Mouse (Mus musculus) fibroblast of lung, adult 2 months (primary cell): ENCODE data around the gene Tlnrd1.

Source experiments
- DNase-seq: peaks from one replicate; pipeline ENCODE4 v3.0.0-alpha.2; 2011; ENCODE audit warnings: low read depth

The Tlnrd1 gene

DNA sequence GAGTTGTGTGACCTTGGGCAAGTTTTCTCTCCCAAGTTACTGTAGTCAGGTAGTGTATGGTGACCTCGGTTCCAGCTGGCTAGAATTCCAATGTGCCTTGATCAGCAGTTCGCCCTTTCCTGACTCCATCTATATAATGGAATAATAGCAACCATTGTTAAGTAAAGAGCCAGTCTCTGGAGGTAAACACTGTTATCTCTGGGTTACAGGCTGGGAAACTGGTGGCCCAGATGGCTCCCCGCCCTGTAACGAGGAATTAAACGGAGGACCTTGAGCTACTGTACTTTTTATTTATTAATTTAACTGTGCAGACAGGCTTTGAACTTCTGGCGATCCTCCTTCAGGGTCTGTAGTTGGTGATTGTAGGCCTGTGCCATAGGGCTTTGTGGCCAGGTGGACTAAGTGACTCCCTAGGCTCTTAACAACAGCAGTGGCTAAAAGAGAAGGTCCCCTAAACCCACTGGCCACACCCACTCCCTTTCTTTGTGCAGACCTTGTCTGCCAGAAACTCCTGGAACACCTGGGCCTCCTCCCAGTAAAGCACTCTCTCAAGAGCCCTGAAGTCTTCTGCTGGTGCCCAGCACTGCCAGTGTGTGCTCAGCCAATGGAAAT lies 922 bp upstream of the Tlnrd1 start:
- no peak for DNase-seq

DNA sequence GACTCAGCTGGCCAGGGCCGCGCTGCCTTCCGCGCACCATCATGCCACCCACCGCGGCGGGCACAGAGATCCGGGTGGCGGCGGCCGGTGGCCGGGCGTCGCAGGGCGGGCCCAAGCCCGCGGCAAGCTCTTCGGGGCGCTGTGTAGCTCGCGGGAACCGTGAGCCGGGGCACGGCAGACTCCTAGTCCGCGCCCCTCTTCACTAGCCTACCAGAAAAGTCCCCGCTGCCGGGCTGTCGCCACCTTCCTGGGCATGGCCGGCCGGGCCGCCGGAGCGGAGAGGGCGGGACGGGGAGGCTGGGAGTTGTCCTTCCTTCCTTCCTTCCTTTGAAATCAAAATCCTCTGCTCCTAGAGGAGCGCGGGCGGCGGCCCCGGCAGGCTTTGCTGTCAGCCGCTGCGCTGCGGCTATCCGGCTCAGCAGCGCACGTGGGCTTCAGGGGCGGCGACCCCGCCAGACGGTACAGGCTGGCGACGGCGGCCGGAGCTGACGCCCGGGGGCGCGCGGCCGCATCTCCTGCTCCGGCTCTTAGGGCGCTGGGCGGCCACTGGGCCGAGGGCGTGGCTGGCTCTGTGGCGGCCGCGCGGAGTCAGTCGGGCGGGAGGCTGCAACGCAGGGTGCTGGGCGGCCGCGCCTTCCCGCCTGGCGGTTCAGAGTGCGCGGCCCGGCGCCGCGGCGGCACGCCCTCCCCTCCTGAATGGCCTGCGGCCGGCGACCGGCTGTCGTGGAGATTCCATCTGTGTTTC lies 657 bp downstream of the Tlnrd1 start:
- DNase-seq, result no peak

DNA sequence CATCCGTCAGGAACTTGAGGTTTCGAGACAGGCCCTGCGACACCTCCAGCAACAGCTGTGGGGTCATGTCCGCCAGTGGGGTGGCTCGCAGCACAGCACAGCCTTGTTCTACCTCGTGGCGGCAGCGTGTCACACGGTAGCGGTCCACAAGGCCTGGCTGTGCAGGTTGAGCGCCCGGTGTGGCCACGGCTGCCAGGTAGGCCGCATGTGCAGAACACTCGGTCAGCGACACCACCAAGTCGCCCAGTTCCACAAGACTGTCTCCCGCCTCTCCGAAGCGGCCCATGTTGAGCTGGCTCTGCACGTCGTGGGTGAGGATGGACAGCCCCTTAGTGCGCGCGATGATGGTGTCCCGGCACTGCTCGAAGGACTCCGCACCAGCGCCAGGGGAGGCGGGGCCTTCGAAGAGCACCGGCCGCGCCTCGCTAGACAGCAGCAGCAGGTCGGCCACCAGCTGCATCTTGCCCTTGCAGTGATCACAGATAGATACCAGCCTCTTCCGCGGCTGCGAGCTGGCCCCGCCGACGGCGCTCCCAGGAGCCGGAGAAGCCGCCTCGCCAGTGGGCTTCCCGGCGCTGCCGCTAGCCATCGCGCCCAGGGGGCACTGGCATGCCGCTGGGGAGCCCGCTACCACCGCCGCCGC lies 1.4 kb downstream of the Tlnrd1 start:
- no peak for DNase-seq

DNA sequence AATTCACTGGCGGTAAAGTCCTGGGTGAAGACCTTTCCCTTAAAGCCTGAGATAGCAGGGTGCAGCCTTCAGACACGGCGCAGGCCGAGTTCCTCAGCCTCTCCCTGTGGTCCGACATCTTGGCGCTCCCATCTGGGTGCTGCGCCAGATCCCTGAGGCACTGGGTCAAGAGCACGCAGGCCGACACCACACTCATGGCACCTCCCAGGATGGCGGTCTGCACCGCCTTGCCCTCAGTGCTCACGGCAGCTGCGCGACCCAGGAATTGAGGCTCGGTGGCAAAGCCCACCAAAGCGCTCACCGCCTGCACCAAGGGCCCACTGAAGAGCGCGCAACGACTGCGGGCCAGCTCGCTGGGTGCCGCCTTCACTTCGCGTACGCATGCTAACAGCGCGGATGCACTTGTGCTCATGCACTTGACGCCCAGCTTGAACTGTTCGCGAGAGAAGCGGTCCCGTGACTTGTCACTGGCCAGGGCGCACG lies 1.9 kb downstream of the Tlnrd1 start:
- DNase-seq, result no peak

DNA sequence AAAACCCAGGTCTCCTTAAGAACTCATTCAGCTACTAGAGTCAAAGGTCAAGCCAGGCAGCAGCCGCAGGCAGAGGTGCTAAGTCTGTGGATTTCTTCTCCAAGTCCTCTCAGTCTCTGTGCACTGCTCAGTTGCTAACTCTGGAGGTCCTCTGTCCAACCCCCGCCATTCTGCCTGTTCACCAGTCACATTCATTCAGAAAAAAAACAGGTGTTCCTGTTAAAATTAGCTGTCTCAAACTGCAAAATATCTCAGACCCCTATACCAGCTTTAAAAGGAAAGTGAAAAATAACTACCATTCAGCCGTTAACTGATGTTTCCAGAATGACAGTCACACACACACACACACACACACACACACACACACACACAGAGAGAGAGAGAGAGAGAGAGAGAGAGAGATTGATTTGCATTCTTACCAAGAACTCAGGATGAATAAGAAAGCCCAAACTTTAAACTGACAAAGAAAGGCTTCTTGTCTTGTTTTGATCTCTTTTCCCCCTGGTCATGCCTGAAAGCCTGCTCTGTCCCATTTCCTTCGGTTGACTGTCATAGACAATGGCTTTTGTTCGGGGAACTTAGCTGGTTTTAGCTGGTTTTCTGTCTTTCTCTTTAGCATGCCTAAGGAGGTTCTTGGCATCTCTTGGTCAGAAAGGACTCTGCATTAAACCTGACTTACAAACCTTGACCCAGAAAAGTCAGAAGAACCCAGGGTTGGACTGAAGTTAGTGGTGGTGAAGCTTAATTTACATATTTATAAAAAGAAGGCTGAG lies 5.2 kb downstream of the Tlnrd1 start:
- DNase-seq, result no peak

DNA sequence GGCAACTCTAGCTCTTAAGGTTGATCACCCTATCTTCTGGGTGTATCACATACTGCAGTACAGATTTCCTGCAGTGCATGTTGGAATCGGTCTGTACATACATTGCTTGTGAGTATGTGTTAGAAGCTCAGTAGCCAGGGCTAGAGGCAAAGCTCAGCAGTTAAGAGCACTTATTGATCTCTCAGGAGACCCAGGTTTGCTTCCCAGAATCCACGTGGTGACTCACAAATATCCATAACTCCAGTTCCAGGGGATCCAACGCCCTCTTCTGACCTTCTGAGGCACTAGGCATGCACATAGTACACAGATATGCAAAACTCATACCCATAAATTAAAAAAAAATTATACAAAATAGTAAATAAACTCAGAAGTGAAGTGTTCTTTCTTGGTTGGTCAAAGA lies 7.0 kb downstream of the Tlnrd1 start:
- no peak for DNase-seq

DNA sequence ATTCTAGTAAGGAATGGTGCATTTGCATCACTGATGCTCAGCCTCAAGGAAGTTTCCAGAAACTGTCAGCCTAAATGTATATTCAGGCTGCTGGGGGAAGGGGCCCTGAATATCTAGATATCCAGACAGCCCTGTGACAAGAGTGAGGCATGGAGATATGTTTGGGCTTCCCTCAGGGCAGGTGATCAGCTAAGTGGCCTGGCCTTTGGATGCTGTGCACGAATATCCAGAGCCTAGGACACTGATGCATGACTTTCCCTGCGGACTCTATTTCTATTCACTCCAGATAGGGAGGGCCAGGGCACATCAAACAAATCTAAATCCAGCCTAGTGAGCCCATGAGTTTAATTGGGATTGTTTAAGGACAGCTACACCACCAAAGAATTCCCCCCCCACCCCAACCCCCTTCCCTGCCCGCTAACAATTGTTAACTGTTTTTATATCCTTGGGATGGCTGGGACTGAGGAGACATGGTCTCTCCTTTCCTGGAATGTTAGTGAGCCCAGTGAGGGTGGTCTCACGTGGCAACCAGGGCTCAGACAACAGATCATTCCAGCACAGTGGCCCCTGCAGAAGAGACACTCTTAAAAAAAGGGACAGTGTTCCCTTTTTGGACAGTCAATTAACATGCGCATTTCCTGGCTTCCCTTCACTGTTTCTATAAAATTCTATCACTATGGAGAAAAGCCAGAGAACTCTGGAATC lies 14.1 kb downstream of the Tlnrd1 start:
- no peak for DNase-seq

DNA sequence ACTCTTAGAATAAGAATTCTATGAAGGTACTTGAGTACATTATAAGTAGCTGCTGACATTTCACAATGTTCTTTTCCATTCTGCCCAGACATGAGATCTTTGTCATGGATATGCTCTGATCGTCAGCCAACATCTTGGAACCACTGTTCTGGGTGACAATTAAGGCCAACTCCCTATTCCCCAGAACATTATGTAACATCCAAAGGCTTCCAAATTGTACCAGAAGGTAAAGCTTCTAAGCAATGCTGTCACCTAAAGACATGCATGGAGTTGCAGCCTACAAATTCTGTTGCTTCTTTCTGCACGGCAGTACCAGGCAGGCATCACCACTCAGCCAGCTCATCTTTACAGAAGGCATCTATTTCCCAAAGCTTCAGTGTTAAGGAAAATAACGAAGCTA lies 15.9 kb downstream of the Tlnrd1 start:
- no peak for DNase-seq

DNA sequence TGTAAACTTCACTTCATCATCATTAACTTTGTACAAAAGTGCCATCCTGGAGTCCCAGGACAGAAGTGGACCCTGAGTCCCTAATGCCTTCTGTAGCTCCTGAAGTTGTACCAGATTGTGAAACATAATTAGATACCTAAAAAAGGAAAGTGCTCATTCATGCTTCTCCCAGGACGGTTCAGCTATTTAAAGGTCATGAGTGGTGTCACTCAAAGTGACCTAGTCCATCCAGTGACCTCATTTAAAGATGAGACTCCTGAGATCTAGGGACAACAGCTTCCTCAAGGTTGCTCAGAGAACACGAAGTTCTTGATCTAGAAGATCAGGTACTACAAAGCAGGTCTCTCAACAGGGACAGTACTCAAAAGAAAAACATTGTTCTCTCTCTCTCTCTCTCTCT lies 20.6 kb downstream of the Tlnrd1 start:
- no peak for DNase-seq

DNA sequence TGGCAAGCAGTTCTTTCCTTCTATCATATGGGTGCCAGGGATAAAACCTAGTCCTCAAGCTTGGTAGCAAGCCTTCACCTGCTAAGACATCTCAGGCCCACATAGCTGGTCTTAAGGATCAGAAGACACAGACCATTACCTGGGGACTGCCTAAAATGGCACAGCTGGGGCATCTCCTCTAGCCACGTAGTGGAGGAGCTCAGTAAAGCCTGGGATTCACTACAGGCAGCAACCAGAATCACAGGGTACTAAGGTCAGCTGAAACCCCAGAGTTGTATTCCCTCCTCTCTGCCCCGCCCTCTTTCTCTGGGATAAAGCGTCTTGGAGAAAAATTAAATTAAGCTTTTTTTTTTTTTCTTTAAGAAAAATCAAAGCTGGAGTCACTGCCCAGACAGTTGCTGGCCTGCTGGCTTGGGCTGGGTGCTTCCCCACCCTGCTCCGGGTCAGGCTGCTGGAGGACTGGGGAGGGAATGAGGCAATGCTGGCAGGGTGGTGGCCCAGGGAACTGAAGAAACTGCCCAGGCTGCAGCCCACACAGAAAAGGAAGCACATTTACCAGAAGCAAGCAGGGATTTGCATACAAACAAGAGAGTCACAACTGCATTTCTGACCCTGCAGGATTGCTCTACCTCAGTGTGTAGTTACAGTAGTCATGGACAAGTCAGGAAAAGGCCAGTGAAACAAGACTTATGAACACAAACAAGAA lies 24.6 kb downstream of the Tlnrd1 start:
- peak; percentile 66 for DNase-seq

DNA sequence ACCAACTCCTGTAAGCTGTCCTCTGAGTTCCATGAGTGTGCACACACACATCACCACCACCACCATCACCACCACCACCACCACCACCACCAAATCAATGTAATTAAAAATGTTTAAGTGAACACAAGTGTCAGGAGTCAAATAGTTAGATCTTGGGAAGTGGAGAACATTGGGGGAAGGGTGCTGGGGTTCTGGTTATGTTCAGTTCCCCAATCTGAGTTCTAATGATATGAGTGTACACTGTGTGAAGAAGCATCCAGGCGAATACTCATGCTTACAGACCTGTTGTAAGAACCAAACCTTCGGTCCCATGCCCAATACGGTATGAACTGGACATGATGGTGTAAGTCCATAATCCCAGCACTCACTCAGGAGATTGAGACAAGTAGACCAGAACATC lies 26.2 kb downstream of the Tlnrd1 start:
- DNase-seq, result no peak

DNA sequence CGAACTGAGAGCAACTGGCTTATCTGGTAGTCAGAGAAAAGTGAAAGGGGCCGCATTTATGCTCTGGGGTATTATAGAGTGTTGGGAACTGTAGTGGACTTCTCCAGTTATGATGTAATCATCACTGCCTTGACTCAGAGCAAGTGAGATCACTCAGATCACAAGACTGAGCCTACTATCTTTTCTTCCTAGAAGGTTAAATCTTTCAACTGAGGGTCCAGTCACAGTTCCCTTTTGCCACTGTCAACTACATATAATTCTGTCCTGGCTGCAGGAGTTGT lies 27.0 kb downstream of the Tlnrd1 start:
- no peak for DNase-seq

DNA sequence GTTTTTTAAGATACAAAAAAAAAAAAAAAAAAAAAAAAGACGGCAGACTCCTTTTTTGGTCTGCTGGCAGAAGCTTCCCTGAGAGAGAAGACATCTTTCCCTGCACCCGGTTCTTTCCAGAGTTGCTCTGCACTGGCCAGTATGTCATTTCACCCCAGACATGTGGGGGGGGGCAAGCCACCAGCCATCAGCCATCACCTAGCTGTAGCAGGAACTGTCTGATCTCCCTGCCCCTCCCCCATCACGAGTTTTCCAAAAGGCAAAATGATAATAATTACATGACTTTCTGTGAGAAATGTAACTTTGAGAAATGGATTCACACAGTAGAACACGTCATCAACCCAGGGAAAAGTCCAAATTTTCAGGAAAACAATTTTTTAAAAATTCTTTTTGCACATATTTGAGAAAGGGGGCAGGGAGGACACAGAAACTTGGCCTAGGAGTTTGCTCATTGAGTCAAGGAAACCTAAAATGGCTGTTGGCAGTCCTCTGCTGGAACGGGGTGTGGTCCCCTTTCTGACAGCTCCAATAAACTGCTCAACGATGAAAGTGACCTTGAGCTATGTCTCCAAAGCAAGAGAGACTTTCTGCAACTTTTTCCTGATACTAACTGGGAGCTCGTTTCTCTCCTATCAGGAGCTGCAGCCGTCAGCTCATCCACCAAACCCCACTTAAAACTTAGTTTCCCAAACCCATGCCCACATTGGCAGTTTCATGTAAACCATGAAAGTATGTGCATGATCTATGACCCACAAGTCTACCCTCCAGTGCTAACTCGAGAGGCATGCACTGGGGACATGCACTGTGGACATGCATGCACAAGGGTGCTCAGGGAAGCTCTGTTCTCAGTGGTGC lies 27.5 kb downstream of the Tlnrd1 start:
- peak; percentile 52 for DNase-seq

DNA sequence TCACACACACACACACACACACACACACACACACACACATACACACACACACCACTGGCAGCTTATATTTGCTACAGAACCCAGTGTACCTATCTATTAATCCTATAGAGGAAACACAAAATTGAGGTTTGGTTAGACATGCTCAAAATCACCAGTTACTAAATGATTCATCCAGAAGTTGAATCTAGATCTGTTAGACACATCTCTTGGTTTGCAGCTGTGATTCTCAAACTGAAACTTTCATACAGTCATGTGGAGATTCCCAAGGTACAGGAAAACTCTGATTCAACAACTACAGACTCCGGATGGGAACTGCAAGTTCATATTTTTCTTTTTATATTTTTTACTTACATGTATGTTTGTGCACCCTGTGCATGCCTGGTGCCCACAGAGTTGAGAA lies 28.9 kb downstream of the Tlnrd1 start:
- no peak for DNase-seq

DNA sequence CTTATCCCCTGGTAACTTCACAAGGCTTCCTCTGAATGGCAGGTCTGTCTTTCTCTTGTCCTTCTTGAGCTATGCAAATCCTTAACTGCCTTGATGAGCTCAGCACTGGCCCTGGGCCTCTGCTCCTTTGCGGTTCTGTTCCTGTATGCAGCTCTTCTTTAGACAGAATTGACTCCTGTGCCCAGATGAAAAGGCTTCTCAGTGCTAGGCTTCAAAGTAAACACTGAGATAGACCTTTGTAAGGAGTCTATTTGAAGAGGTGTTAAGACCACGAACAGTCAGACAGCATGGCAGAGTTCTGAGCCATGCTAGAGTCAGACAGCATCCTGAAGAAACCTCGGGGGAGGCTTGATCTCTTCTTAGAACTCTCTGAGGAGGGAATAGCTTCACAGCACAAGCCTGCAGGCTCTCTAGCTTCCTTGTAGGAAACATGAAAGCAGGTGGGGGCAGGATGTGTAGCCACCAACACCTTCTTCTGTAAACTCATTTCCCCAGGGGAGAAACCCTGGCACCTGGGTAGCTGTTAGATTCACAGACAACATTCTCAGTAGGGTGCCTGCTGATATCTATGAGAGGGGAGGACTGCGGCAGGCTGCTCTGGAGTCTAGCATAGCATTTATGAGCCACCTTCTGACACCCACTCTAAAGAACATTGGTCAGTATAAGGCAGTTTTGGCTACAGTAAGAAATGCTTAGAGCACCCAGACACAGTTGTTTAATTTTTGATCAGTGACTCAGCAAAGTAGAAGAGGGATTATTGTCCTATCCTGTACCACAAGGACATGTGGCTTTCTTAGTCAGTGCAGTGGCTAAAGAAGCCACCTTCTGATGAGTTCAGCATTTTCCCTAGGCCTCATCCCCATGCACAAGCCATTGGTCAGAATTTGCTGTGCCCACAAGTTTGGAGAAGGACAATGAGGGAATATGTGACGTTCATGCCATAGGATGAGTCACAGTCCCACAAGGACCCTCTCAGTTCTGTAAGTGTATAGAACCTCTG lies 31.4 kb downstream of the Tlnrd1 start:
- DNase-seq, result no peak

DNA sequence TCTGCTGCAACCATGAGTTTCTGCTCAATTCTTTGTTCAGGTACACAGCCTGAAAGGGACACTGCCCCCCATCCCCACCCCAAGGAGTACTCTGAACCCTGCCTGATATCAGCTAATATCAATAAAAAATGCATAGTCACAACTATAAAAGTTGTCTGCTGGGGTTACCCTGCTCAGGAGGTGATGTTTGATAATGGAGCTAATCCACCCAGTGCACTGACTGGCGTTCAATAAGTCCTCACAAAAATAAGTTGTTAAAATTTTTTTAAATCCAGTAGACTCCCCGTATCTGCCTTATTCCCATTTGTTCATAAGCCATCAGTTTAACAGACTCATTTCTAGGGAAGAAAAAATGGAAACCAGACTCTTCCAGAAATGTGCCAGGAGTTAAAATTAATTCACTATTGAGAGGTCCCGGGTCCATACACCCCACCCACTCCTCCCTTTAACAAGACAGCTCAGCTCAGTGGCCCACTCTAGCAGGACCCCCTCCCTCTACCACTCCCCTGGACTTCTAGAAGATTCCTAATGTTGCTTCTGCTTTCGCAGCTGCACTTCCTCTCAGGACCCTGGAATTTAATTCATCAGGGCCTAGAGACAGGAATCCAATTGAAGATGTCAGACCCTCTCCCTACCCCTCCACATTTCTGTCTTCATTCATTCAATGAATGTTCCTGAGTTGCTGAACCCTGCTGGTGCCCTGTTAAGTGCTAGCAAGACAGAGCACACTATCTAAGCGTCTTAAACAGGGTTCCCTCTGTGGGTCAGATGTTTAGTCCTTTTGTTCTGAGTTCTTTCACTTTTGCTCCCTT lies 32.3 kb downstream of the Tlnrd1 start:
- no peak for DNase-seq

DNA sequence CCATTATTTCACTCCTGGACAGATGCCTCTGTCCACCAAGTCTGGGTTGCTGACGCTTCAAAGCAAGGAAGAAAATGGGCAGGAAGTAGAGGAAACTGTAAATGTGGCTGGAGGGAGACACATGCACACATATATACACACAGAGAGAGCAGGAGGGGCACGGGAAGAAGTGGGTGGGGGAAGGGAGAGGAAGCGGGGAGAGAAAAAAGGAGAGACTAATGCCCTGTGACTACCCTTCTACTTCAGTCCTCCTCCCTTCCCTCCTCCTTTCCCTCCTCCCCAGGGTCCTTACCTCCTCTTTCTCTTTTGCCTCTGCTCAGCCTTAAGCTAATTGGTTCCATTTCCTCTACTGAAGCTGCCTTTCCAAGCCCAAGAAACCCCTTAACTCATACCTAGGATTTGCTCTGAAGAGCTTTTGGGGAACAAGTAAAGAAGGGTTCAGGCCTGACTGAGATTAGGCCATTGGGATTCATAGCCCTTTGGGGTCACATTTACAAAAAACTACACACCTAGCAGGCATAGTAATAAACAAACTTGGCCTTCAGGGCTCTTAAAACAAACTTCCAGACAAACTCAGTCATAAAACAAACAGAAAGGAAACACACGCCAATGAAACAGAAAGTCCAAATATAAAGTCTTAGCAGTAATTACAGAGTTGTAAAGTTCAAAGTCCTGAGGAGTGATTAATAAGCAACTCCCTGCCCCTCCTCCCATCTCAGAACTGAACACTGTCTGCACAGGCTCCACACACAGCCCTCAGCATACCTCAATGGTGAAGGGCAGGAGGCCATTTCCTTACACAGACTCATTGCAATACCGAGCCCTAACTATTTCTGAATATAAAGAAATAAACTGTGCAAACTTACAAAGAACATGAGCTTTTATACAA lies 36.7 kb downstream of the Tlnrd1 start:
- DNase-seq, result no peak
